Mouse (Mus musculus) myocyte (in vitro differentiated cells): ENCODE measurements around the gene Anks1b.

ENCODE experiments used
- CEBPB ChIP-seq: IDR thresholded peaks from 2 replicates; pipeline ENCODE4 v1.6.1; 2011; ENCODE audit warnings: mild to moderate bottlenecking, moderate library complexity; ENCODE audit not compliant: poor library complexity, insufficient read depth, severe bottlenecking
- E2F4 ChIP-seq: IDR thresholded peaks from one replicate; pipeline ENCODE4 v1.6.1; 2011; ENCODE audit warnings: mild to moderate bottlenecking, control low read depth, moderate library complexity; ENCODE audit not compliant: insufficient read depth
- MAX ChIP-seq: IDR thresholded peaks from one replicate; pipeline ENCODE4 v1.6.1; 2011; ENCODE audit warnings: low read depth, mild to moderate bottlenecking, control low read depth
- MYOD1 ChIP-seq, 3 experiments: IDR thresholded peaks; one replicate each; pipeline ENCODE4 v1.6.1; 2011; ENCODE audit warnings: control low read depth in 2 of 3, low read depth in 2 of 3, mild to moderate bottlenecking in 2 of 3, moderate library complexity in 1 of 3; ENCODE audit not compliant: insufficient read length in 2 of 3, control insufficient read depth in 1 of 3
- MYOG ChIP-seq, 3 experiments: IDR thresholded peaks; one replicate each; pipeline ENCODE4 v1.6.1; 2011; ENCODE audit warnings: control low read depth in 2 of 3, low read depth in 2 of 3, mild to moderate bottlenecking in 2 of 3; ENCODE audit not compliant: insufficient read length in 2 of 3, control insufficient read depth in 1 of 3, insufficient read depth in 1 of 3
- POLR2A ChIP-seq: IDR thresholded peaks from one replicate; pipeline ENCODE4 v1.6.1; 2011; ENCODE audit warnings: low read depth, mild to moderate bottlenecking, control low read depth, moderate library complexity; ENCODE audit not compliant: insufficient read length
- POLR2AphosphoS2 ChIP-seq: IDR thresholded peaks from one replicate; pipeline ENCODE4 v1.6.1; 2011; ENCODE audit warnings: low read depth, control low read depth; ENCODE audit not compliant: insufficient read length
- REST ChIP-seq: IDR thresholded peaks from one replicate; pipeline ENCODE4 v1.6.1; 2011; ENCODE audit warnings: mild to moderate bottlenecking, control low read depth, moderate library complexity; ENCODE audit not compliant: insufficient read depth, insufficient read length
- SRF ChIP-seq: IDR thresholded peaks from one replicate; pipeline ENCODE4 v1.6.1; 2011; ENCODE audit warnings: low read depth; ENCODE audit not compliant: control insufficient read depth, insufficient read length
- TCF12 ChIP-seq: IDR thresholded peaks from one replicate; pipeline ENCODE4 v1.6.1; 2011; ENCODE audit warnings: mild to moderate bottlenecking, control low read depth; ENCODE audit not compliant: poor library complexity, insufficient read depth, severe bottlenecking
- TCF3 ChIP-seq: IDR thresholded peaks from one replicate; pipeline ENCODE4 v1.6.1; 2011; ENCODE audit warnings: low read depth, control low read depth; ENCODE audit not compliant: insufficient read length
- USF1 ChIP-seq: IDR thresholded peaks from one replicate; pipeline ENCODE4 v1.6.1; 2011; ENCODE audit warnings: low read depth, mild to moderate bottlenecking, control low read depth, moderate library complexity

DNA sequence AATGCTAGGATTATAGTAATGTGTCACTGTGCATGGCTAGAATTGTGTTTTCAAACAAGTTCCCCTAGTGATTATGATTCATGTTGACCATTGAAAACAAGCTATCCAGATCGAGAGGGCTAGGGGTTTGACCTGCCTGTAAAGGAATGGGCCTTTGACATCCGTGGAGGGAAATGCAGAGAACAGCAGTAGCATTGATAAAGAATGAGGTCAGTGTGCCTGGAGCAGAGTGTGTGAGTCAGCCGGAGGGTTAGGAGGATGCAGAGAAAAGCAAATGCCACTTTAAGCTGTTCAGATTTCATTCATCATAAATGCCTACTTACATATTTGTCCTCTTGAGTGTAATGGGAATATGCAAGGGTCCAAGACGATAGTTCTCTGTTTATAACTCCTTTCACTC lies 195.3 kb downstream of the Anks1b start:
- TF ChIP-seq TCF3 (no peak), E2F4 (no peak), POLR2A (no peak), POLR2AphosphoS2 (no peak), USF1 (no peak), CEBPB (no peak), MAX (no peak), MYOD1 (IDR thresholded peaks at IDR 0.05; ENCODE audit: control insufficient read depth in 1 of 3, insufficient read length in 2 of 3, low read depth in 2 of 3) (no peak), REST (no peak), TCF12 (no peak), MYOG (IDR thresholded peaks at IDR 0.05; ENCODE audit: control insufficient read depth in 1 of 3, insufficient read depth in 1 of 3, insufficient read length in 2 of 3, low read depth in 2 of 3) (no peak), SRF (no peak)
